Mouse (Mus musculus) macrophage (primary cell): ENCODE measurements around the gene Gzmd. TPM values are rescaled to one million over a fixed set of nuclear protein-coding genes. Genes with fewer than 3 reads are reported as not detected.

Source experiments
- H3K27ac ChIP-seq: fragments of 350-480 bp; formaldehyde crosslinking; 2 replicates; pipeline ENCODE4 v1.9.0; 2021
- H3K36me3 ChIP-seq: fragments of 350-480 bp; formaldehyde crosslinking; 2 replicates; pipeline ENCODE4 v1.9.0; 2021; ENCODE audit errors: inconsistent target
- H3K4me3 ChIP-seq: fragments of 350-480 bp; formaldehyde crosslinking; 2 replicates; pipeline ENCODE4 v1.9.0; 2021; ENCODE audit errors: inconsistent target
- H3K79me2 ChIP-seq: fragments of 350-480 bp; formaldehyde crosslinking; 2 replicates; pipeline ENCODE4 v1.9.0; 2021; ENCODE audit errors: inconsistent target
- WGBS: methylation state at CpG from one replicate; pipeline ENCODE4 v1.1.7; 2026; ENCODE audit warnings: inconsistent platforms; ENCODE audit not compliant: missing documents; 5-methylcytosine and 5-hydroxymethylcytosine counted together
- polyA plus RNA-seq: library from polyadenylated mRNA; stranded (reverse); fragments of 250-400 nt; gene quantifications from 3 replicates; pipeline ENCODE4 v1.2.4, GENCODE M21; 2018; ENCODE audit warnings: inconsistent platforms

The Gzmd gene
- polyA plus RNA-seq, 1 experiment from 2014 or later: not detected

- 9% methylated on average over 5 of the region's 5 CpGs for WGBS
- Histone ChIP-seq H3K36me3 (no peaks in the 10 kb centered on the region), H3K4me3 (no peak overlapping the region), H3K27ac (no peak overlapping the region), H3K79me2 (no peaks in the 10 kb centered on the region)
These were observed 27.4 kb downstream of the Gzmd start for GRCm38 (mm10) chr14:56105016-56105415.

GRCm38 (mm10) chr14:56103452-56103851 lies 29.0 kb downstream of the Gzmd start:
- Histone ChIP-seq H3K4me3 (no peak overlapping the region), H3K27ac (no peak overlapping the region), H3K36me3 (no peaks in the 10 kb centered on the region), H3K79me2 (no peaks in the 10 kb centered on the region)
- WGBS: 65% methylated on average over 3 of the region's 3 CpGs

GRCm38 (mm10) chr14:56102386-56102785 lies 30.0 kb downstream of the Gzmd start, which contains the start of gene Ctsg:
TSS of gene Ctsg (minus strand) at chr14:56102574.
- Histone ChIP-seq H3K36me3 (no peaks in the 10 kb centered on the region), H3K79me2 (no peaks in the 10 kb centered on the region), H3K4me3 (no peak within 1 kb of the TSS), H3K27ac (no peak within 1 kb of the TSS)
- 10% methylated on average over 10 of the region's 10 CpGs for WGBS

GRCm38 (mm10) chr14:56098940-56099339 lies 33.5 kb downstream of the Gzmd start:
- no peak overlapping the region for H3K27ac ChIP-seq
- 71% methylated on average over 1 of the region's 4 CpGs for WGBS
- no peaks in the 10 kb centered on the region for H3K79me2 ChIP-seq
- H3K36me3 ChIP-seq: no peaks in the 10 kb centered on the region
- H3K4me3 ChIP-seq: no peak overlapping the region

GRCm38 (mm10) chr14:56097597-56097996 lies 34.8 kb downstream of the Gzmd start:
- 57% methylated on average over 1 of the region's 1 CpGs for WGBS

GRCm38 (mm10) chr14:56093353-56093752 lies 39.1 kb downstream of the Gzmd start:
- Histone ChIP-seq H3K79me2 (no peaks in the 10 kb centered on the region), H3K4me3 (no peak overlapping the region), H3K27ac (no peak overlapping the region), H3K36me3 (no peaks in the 10 kb centered on the region)
- 41% methylated on average over 2 of the region's 2 CpGs for WGBS

More at GRCm38 (mm10) chr14:56097597-56097996, 34.8 kb downstream of the Gzmd start:
- Histone ChIP-seq H3K4me3 (no peak overlapping the region), H3K36me3 (no peaks in the 10 kb centered on the region), H3K27ac (no peak overlapping the region), H3K79me2 (no peaks in the 10 kb centered on the region)

GRCm38 (mm10) chr14:56086711-56087110 lies 45.7 kb downstream of the Gzmd start:
- 64% methylated on average over 3 of the region's 3 CpGs for WGBS
- no peak overlapping the region for H3K4me3 ChIP-seq
- H3K79me2 ChIP-seq: no peaks in the 10 kb centered on the region
- H3K27ac ChIP-seq: no peak overlapping the region
- H3K36me3 ChIP-seq: no peaks in the 10 kb centered on the region

GRCm38 (mm10) chr14:56085167-56085566 lies 47.2 kb downstream of the Gzmd start, which contains the start of gene Mcpt8:
TSS of gene Mcpt8 (minus strand) at chr14:56085273.
- Histone ChIP-seq H3K27ac (no peak within 1 kb of the TSS), H3K36me3 (no peaks in the 10 kb centered on the region), H3K4me3 (no peak within 1 kb of the TSS), H3K79me2 (no peaks in the 10 kb centered on the region)
- 78% methylated on average over 2 of the region's 2 CpGs for WGBS

GRCm38 (mm10) chr14:56082016-56082415 lies 50.4 kb downstream of the Gzmd start:
- no peak overlapping the region for H3K4me3 ChIP-seq

More at GRCm38 (mm10) chr14:56082016-56082415, 50.4 kb downstream of the Gzmd start:
- WGBS: 67% methylated on average over 4 of the region's 4 CpGs
- Histone ChIP-seq H3K79me2 (no peaks in the 10 kb centered on the region), H3K36me3 (no peaks in the 10 kb centered on the region), H3K27ac (no peak overlapping the region)

Other genes with a start within 250 kb of the Gzmd start
- not detected in 3 replicates for gene Cbln3, start 248.2 kb downstream of the Gzmd start, polyA plus RNA-seq
- 7.7 to 19.3 TPM (median 13.1 TPM) in 3 replicates for gene Khnyn, start 247.7 kb downstream of the Gzmd start, polyA plus RNA-seq
- gene Sdr39u1, start 232.3 kb downstream of the Gzmd start, polyA plus RNA-seq: 1.5 to 3.1 TPM (median 2.0 TPM) in 3 replicates
- gene Cma1, start 187.9 kb downstream of the Gzmd start, polyA plus RNA-seq: not detected in 3 replicates
- gene Cma2, start 181.6 kb downstream of the Gzmd start, polyA plus RNA-seq: not detected in 3 replicates
- not detected in 3 replicates for gene Mcpt1, start 114.6 kb downstream of the Gzmd start, polyA plus RNA-seq
- not detected in 3 replicates for gene Mcpt9, start 102.1 kb downstream of the Gzmd start, polyA plus RNA-seq
- not detected in 3 replicates for gene Mcpt2, start 90.6 kb downstream of the Gzmd start, polyA plus RNA-seq
- not detected in 3 replicates for gene Mcpt4, start 70.3 kb downstream of the Gzmd start, polyA plus RNA-seq
- 0.23 TPM in 1 of 3 replicates, not detected in the others for gene Mcpt8, start 47.3 kb downstream of the Gzmd start, polyA plus RNA-seq
- 0.37 to 1.1 TPM in 2 of 3 replicates, not detected in the other for gene Ctsg, start 30.0 kb downstream of the Gzmd start, polyA plus RNA-seq
- not detected in 3 replicates for gene Gzme, start 12.0 kb downstream of the Gzmd start, polyA plus RNA-seq
- gene Gzmg, start 27.0 kb upstream of the Gzmd start, polyA plus RNA-seq: not detected in 3 replicates
- gene Gzmn, start 42.0 kb upstream of the Gzmd start, polyA plus RNA-seq: not detected in 3 replicates
- gene Gzmf, start 78.8 kb upstream of the Gzmd start, polyA plus RNA-seq: not detected in 3 replicates
- gene Gzmc, start 102.0 kb upstream of the Gzmd start, polyA plus RNA-seq: not detected in 3 replicates
- gene Gzmb, start 129.7 kb upstream of the Gzmd start, polyA plus RNA-seq: 0.16 TPM in 1 of 3 replicates, not detected in the others
- gene Atp12a, start 232.5 kb upstream of the Gzmd start, polyA plus RNA-seq: not detected in 3 replicates